Comparison of ENCODE assay signal across 8 mouse cellular contexts in the genomic region with DNA sequence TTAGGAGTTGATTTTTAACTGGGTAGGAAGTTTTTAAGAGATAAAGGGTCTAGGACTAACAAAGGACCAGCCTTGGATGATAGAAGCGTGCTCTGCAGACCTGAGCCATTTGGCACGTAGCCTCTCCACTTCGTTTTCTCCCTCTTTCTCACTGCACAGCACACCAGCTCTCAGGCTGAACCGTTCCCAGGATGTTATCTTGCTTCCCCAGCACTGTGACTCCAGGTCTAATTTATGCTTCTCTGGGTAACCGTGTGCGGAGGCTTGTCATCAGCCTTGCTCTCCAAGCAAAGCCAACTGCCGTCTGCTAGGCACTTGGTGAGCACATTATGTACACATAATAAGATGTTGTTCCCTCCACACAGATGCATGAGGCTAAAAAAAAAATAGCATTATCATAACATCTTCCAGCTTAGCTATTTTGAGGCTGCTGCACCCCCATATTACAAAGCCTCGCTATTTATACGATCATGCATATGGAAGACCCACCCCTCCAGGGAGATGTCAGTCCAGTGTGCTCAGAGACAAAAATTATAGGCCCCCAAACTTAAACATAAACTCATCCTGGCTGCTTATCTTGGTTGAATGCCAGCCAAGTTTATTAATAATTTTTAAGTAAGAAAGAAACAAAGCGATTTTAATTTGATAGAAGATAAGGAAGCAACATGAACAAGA.
A peak's percentile ranks its signal among the peaks of the same experiment; 100 is the strongest.
DNase-seq lines count a peak whose midpoint lies in the region; ATAC-seq and TF ChIP-seq lines count a peak whose summit lies in the region.

No protein-coding gene starts in this region.

- 0 out of 2 replicates have a peak, but pooled peaks have one; percentile 38 for ATAC-seq in midbrain, embryonic 12.5 days (ENCODE audit: low FRiP score, low read depth)
- no peak for ATAC-seq in midbrain, postnatal 0 days (ENCODE audit: low FRiP score)
- peak; percentile 76 for ATAC-seq in liver, embryonic 12.5 days
- no peak for ATAC-seq in erythroblast, adult 5-6 weeks (replicated peaks; ENCODE audit: low FRiP score, poor library complexity, severe bottlenecking)

- H3K4me1 ChIP-seq in midbrain, embryonic 12.5 days: no peaks in the 10 kb centered on the region
- H3K4me1 ChIP-seq in midbrain, postnatal 0 days (ENCODE audit: insufficient read depth, low read length): no peaks in the 10 kb centered on the region
- peaks cover 13% of the 10 kb centered on the region for H3K4me1 ChIP-seq in liver, embryonic 12.5 days

- no peak overlapping the region for H3K4me3 ChIP-seq in midbrain, embryonic 12.5 days
- no peak overlapping the region for H3K4me3 ChIP-seq in midbrain, postnatal 0 days (ENCODE audit: low read depth, low read length)
- no peak overlapping the region for H3K4me3 ChIP-seq in liver, embryonic 12.5 days

- no peak overlapping the region for H3K27ac ChIP-seq in midbrain, embryonic 12.5 days (replicated peaks)
- H3K27ac ChIP-seq in midbrain, postnatal 0 days (ENCODE audit: low read depth, low read length): no peak overlapping the region
- H3K27ac ChIP-seq in liver, embryonic 12.5 days: no peak overlapping the region

- no peaks in the 10 kb centered on the region for H3K9me3 ChIP-seq in midbrain, embryonic 12.5 days
- H3K9me3 ChIP-seq in midbrain, postnatal 0 days (ENCODE audit: low read length): no peaks in the 10 kb centered on the region
- no peaks in the 10 kb centered on the region for H3K9me3 ChIP-seq in liver, embryonic 12.5 days (replicated peaks)

- DNase-seq in adrenal gland, postnatal 10 days: peak; percentile 4
- no peak for DNase-seq in adrenal gland, adult 18-20 months (ENCODE audit: low spot score in 2 of 2)
- no peak for DNase-seq in midbrain, postnatal 0 days (ENCODE audit: low spot score)
- DNase-seq in spleen, postnatal 4 days (ENCODE audit: low spot score in 2 of 2): no peak
- DNase-seq in gastrocnemius, adult 18-20 months (ENCODE audit: low spot score): no peak

- WGBS in midbrain, embryonic 12.5 days: 72% methylated on average over 10 of the region's 10 CpGs
- WGBS in midbrain, postnatal 0 days: 54% methylated on average over 10 of the region's 10 CpGs
- WGBS in liver, embryonic 12.5 days (ENCODE audit: insufficient replicate concordance): 18% methylated on average over 10 of the region's 10 CpGs

- no peaks in the 10 kb centered on the region for H3K36me3 ChIP-seq in midbrain, embryonic 12.5 days
- H3K36me3 ChIP-seq in midbrain, postnatal 0 days (ENCODE audit: insufficient read depth, low read length): no peaks in the 10 kb centered on the region
- H3K36me3 ChIP-seq in liver, embryonic 12.5 days: no peaks in the 10 kb centered on the region

- no peak for TF ChIP-seq CTCF in midbrain, postnatal 0 days (IDR thresholded peaks at IDR 0.05)

- H3K4me2 ChIP-seq in midbrain, embryonic 12.5 days (replicated peaks): no peak overlapping the region
- H3K4me2 ChIP-seq in midbrain, postnatal 0 days (ENCODE audit: low read depth, low read length, poor library complexity, severe bottlenecking): no peak overlapping the region
- peak overlapping the region; percentile 14; the same call in 1 of the 2 replicates for H3K4me2 ChIP-seq in liver, embryonic 12.5 days

- no peaks in the 10 kb centered on the region for H3K27me3 ChIP-seq in midbrain, embryonic 12.5 days
- H3K27me3 ChIP-seq in midbrain, postnatal 0 days (ENCODE audit: insufficient read depth, low read length): no peaks in the 10 kb centered on the region
- no peaks in the 10 kb centered on the region for H3K27me3 ChIP-seq in liver, embryonic 12.5 days (replicated peaks)

- no peak overlapping the region for H3K9ac ChIP-seq in midbrain, embryonic 12.5 days (replicated peaks)
- no peak overlapping the region for H3K9ac ChIP-seq in midbrain, postnatal 0 days (replicated peaks; ENCODE audit: low read length, poor library complexity, severe bottlenecking)
- no peak overlapping the region for H3K9ac ChIP-seq in liver, embryonic 12.5 days

Comparison
In these comparisons a context has a peak if more than half of its experiments do, and no peak if none do; other contexts are left out.
1. ATAC-seq: peak in midbrain, embryonic 12.5 days (single experiment) and liver, embryonic 12.5 days (single experiment); none in midbrain, postnatal 0 days (single experiment) and erythroblast, adult 5-6 weeks (single experiment).